Mouse (Mus musculus): ENCODE measurements at regions not wholly inside any gene's neighbourhood (a gene's known extent, or its start where the extent isn't known, plus 50 kb on each side); places are given as distances from the start of the nearest gene placed in this dataset.
"Not testable (repeated sequence)": the region's sequence is repeated elsewhere in the genome, so short reads cannot be mapped to it uniquely, and the experiment has no call there.

- TF ChIP-seq CTCF (IDR thresholded peaks at IDR 0.05; ENCODE audit: borderline replicate concordance, extremely low read depth, insufficient read depth, insufficient read length); POLR2A (IDR thresholded peaks at IDR 0.05; ENCODE audit: borderline replicate concordance, extremely low read depth, insufficient read depth, insufficient read length, poor library complexity, severe bottlenecking): not testable (repeated sequence)
Observed at GRCm38 (mm10) chr3:6922647-6923046, 302.4 kb upstream of the 1700008P02Rik start.
